ENCODE assay signal across 15 mouse cellular contexts in genomic region chr11:64022403-64023047, GRCm38 (mm10). TPM values are rescaled to one million over a fixed set of nuclear protein-coding genes. Genes with fewer than 3 reads are reported as not detected.
DNase-seq lines count a peak whose midpoint lies in the region; ATAC-seq lines count a peak whose summit lies in the region.
"Had no signal": no experiment of that assay in that cellular context is flagged by ENCODE, and none has a peak within 500 bp of the region (broad histone marks: within the 10 kb centered on the region; RNA-seq: fewer than 3 reads in every experiment).

No protein-coding gene starts in this region.

- no peaks in the 10 kb centered on the region for H3K36me3 ChIP-seq in heart, embryonic 11.5 days (ENCODE audit: control insufficient read depth, insufficient read depth, low read length)
- no peaks in the 10 kb centered on the region for H3K36me3 ChIP-seq in hindbrain, embryonic 16.5 days (ENCODE audit: control insufficient read depth, insufficient read depth, low read length)
- H3K36me3 ChIP-seq in neural tube, embryonic 15.5 days, result no peaks in the 10 kb centered on the region
- H3K36me3 ChIP-seq: limb, embryonic 12.5 days had no signal

- H3K4me1 ChIP-seq in heart, embryonic 11.5 days (ENCODE audit: control insufficient read depth, insufficient read depth, low read length), result peaks cover 26% of the 10 kb centered on the region
- peaks cover 11% of the 10 kb centered on the region for H3K4me1 ChIP-seq in hindbrain, embryonic 16.5 days (ENCODE audit: control insufficient read depth, insufficient read depth, low read depth, low read length)
- peaks cover 31% of the 10 kb centered on the region for H3K4me1 ChIP-seq in neural tube, embryonic 15.5 days

- H3K27me3 ChIP-seq in heart, embryonic 11.5 days (ENCODE audit: control insufficient read depth, insufficient read depth, low read length), result no peaks in the 10 kb centered on the region
- H3K27me3 ChIP-seq in hindbrain, embryonic 16.5 days (replicated peaks; ENCODE audit: control insufficient read depth, insufficient read depth, low read length), result no peaks in the 10 kb centered on the region
- no peaks in the 10 kb centered on the region for H3K27me3 ChIP-seq in neural tube, embryonic 15.5 days (replicated peaks)

- WGBS in heart, embryonic 11.5 days (ENCODE audit: insufficient replicate concordance), result 67% methylated on average over 9 of the region's 9 CpGs
- 26% methylated on average over 9 of the region's 9 CpGs for WGBS in hindbrain, embryonic 16.5 days
- WGBS in neural tube, embryonic 15.5 days, result 14% methylated on average over 9 of the region's 9 CpGs

- no peak for ATAC-seq in heart, embryonic 11.5 days (replicated peaks; ENCODE audit: insufficient number of reproducible peaks, low FRiP score, low TSS enrichment)
- peak; percentile 54 for ATAC-seq in activated CD4-positive, CD25-positive, alpha-beta regulatory T cell, adult 4 months
- 0 out of 2 replicates have a peak, but pooled peaks have one; percentile 40 for ATAC-seq in hindbrain, embryonic 16.5 days
- 0 out of 2 replicates have a peak, but pooled peaks have one; percentile 55 for ATAC-seq in neural tube, embryonic 15.5 days (ENCODE audit: low FRiP score)

- no peak overlapping the region for H3K4me2 ChIP-seq in heart, embryonic 11.5 days
- 0 out of 2 replicates have a peak overlapping the region, but pooled peaks have one; percentile 5 for H3K4me2 ChIP-seq in hindbrain, embryonic 16.5 days (ENCODE audit: low read length)
- H3K4me2 ChIP-seq in neural tube, embryonic 15.5 days, result peak overlapping the region; percentile 9; the same call in 1 of the 2 replicates
- H3K4me2 ChIP-seq: limb, embryonic 12.5 days had no signal

- no peaks in the 10 kb centered on the region for H3K9me3 ChIP-seq in heart, embryonic 11.5 days (replicated peaks; ENCODE audit: control insufficient read depth, low read length)
- no peaks in the 10 kb centered on the region for H3K9me3 ChIP-seq in hindbrain, embryonic 16.5 days (ENCODE audit: control insufficient read depth, low read length)
- H3K9me3 ChIP-seq in neural tube, embryonic 15.5 days (replicated peaks), result no peaks in the 10 kb centered on the region
- H3K9me3 ChIP-seq: limb, embryonic 12.5 days had no signal

- no peak overlapping the region for H3K4me3 ChIP-seq in heart, embryonic 11.5 days (ENCODE audit: low read depth, low read length)
- no peak overlapping the region for H3K4me3 ChIP-seq in hindbrain, embryonic 16.5 days (ENCODE audit: low read length)
- no peak overlapping the region for H3K4me3 ChIP-seq in neural tube, embryonic 15.5 days (replicated peaks)
- H3K4me3 ChIP-seq: left cerebral cortex, adult 2 months; limb, embryonic 12.5 days had no signal

- no peak overlapping the region for H3K27ac ChIP-seq in heart, embryonic 11.5 days (ENCODE audit: low read depth, low read length)
- H3K27ac ChIP-seq in hindbrain, embryonic 16.5 days (ENCODE audit: low read depth, low read length), result no peak overlapping the region
- no peak overlapping the region for H3K27ac ChIP-seq in neural tube, embryonic 15.5 days (replicated peaks)
- H3K27ac ChIP-seq: left cerebral cortex, adult 2 months; limb, embryonic 12.5 days; macrophage; stomach, postnatal 0 days had no signal

- H3K9ac ChIP-seq in heart, embryonic 11.5 days (ENCODE audit: low read depth, low read length), result no peak overlapping the region
- H3K9ac ChIP-seq in hindbrain, embryonic 16.5 days (ENCODE audit: low read depth, low read length), result no peak overlapping the region
- no peak overlapping the region for H3K9ac ChIP-seq in neural tube, embryonic 15.5 days (replicated peaks)
- H3K9ac ChIP-seq: limb, embryonic 12.5 days had no signal

- DNase-seq in heart, adult 11 months, result peak; percentile 28
- DNase-seq in urinary bladder, adult 18-20 months (ENCODE audit: low spot score in 2 of 2), result no peak
- DNase-seq in cerebellum, adult 8-10 months, result no peak
- DNase-seq: heart, adult 18-20 months; heart, postnatal 10 days; kidney, adult 18-20 months; thymus, postnatal 4 days had no signal

RNA-seq across cellular contexts. Expression of gene Cox10, which starts 56.7 kb away (rescaled TPM):
- polyA plus RNA-seq in heart, embryonic 11.5 days (2014; fragmentation: Nextera tagmentation; extraction: Ambion mirVana), result 33.7 and 35.2 TPM in 2 replicates
- 10 to 100 TPM; 15.3 to 22.4 TPM for polyA plus RNA-seq in activated CD4-positive, CD25-positive, alpha-beta regulatory T cell, adult 4 months (2017; shearing (Covaris generic))
- 28.9 and 31.5 TPM in 2 replicates for polyA plus RNA-seq in hindbrain, embryonic 16.5 days (2015; fragmentation: Nextera tagmentation; extraction: Ambion mirVana)
- 24.0 and 30.2 TPM in 2 replicates for polyA plus RNA-seq in neural tube, embryonic 15.5 days (2015; fragmentation: Nextera tagmentation; extraction: Ambion mirVana)
